Mouse (Mus musculus) E14TG2a.4 (cell line): ENCODE results near the gene Il21r.

Experiments
- H3K27me3 ChIP-seq: 2 replicates; pipeline ENCODE4 v1.6.1; 2014; ENCODE audit warnings: low read length, control low read depth; ENCODE audit not compliant: insufficient read depth
- H3K36me3 ChIP-seq: 2 replicates; pipeline ENCODE4 v1.6.1; 2014; ENCODE audit warnings: low read length, control low read depth; ENCODE audit not compliant: insufficient read depth
- H3K4me1 ChIP-seq: replicated peaks from 2 replicates; pipeline ENCODE4 v1.6.1; 2014; ENCODE audit warnings: low read depth, low read length, control low read depth
- H3K4me3 ChIP-seq: replicated peaks from 2 replicates; pipeline ENCODE4 v1.5.1; 2014; ENCODE audit warnings: mild to moderate bottlenecking, low read length
- H3K9me3 ChIP-seq: 2 replicates; pipeline ENCODE4 v1.6.1; 2014; ENCODE audit warnings: low read length, control low read depth
- CTCF ChIP-seq: conservative IDR thresholded peaks from 2 replicates; pipeline ENCODE4 v1.5.1; 2014; ENCODE audit warnings: low read length
- NANOG ChIP-seq: IDR thresholded peaks from 2 replicates; pipeline ENCODE4 v1.6.1; 2014; ENCODE audit warnings: borderline replicate concordance, low read length, mixed read lengths
- POU5F1 ChIP-seq: IDR thresholded peaks from 2 replicates; pipeline ENCODE4 v1.6.1; 2014; ENCODE audit warnings: low read length, borderline replicate concordance

Gene Il21r

GRCm38 (mm10) chr7:125568888-125569287, 34.3 kb upstream of the Il21r start:
- TF ChIP-seq CTCF (no peak), NANOG (no peak), POU5F1 (no peak)
- Histone ChIP-seq H3K4me3 (no peak overlapping the region), H3K36me3 (no peaks in the 10 kb centered on the region), H3K27me3 (peaks cover 15% of the 10 kb centered on the region; the same call in 1 of the 2 replicates), H3K9me3 (no peaks in the 10 kb centered on the region), H3K4me1 (no peaks in the 10 kb centered on the region)

GRCm38 (mm10) chr7:125571891-125572290, 31.3 kb upstream of the Il21r start:
- H3K36me3 ChIP-seq: no peaks in the 10 kb centered on the region
- H3K4me1 ChIP-seq: no peaks in the 10 kb centered on the region
- H3K9me3 ChIP-seq: no peaks in the 10 kb centered on the region
- H3K27me3 ChIP-seq: peaks cover 22% of the 10 kb centered on the region; the same call in 1 of the 2 replicates
- H3K4me3 ChIP-seq: no peak overlapping the region
- TF ChIP-seq POU5F1 (no peak), NANOG (no peak), CTCF (no peak)

- no peaks in the 10 kb centered on the region for H3K9me3 ChIP-seq
- H3K4me3 ChIP-seq: no peak overlapping the region
- H3K27me3 ChIP-seq: peaks cover 22% of the 10 kb centered on the region; the same call in 1 of the 2 replicates
- no peaks in the 10 kb centered on the region for H3K36me3 ChIP-seq
- H3K4me1 ChIP-seq: no peaks in the 10 kb centered on the region
- TF ChIP-seq NANOG: no peak
- TF ChIP-seq POU5F1: no peak
- TF ChIP-seq CTCF: no peak
Measured at GRCm38 (mm10) chr7:125572737-125573136, 30.5 kb upstream of the Il21r start.

DNA sequence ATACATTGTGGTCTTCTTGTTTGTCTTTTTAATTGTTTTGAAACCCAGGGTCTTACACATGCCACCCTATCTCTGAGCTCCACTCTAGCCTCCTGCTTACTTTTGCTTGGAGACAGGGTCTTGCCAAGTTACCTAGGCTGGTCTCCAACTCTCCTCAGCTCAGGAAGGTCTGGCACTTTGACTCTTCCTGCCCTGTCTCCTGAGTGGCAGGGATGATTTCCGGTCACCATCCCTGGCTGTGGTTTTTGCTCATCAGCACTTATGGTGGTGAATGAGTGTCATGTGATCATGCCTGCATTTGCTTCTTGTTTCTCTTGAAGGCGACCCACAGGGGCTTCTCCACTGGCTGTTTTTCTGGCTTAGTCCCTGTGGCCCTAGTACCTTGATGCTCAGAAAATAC, 29.4 kb upstream of the Il21r start:
- no peak for TF ChIP-seq NANOG
- TF ChIP-seq CTCF: no peak
- TF ChIP-seq POU5F1: no peak
- Histone ChIP-seq H3K4me3 (no peak overlapping the region), H3K4me1 (no peaks in the 10 kb centered on the region), H3K27me3 (peaks cover 25% of the 10 kb centered on the region; the same call in 1 of the 2 replicates), H3K36me3 (no peaks in the 10 kb centered on the region), H3K9me3 (no peaks in the 10 kb centered on the region)

GRCm38 (mm10) chr7:125574832-125575231, 28.4 kb upstream of the Il21r start:
- TF ChIP-seq POU5F1 (no peak), CTCF (no peak), NANOG (no peak)
- Histone ChIP-seq H3K27me3 (peaks cover 29% of the 10 kb centered on the region; the same call in 1 of the 2 replicates), H3K4me3 (no peak overlapping the region), H3K36me3 (no peaks in the 10 kb centered on the region), H3K9me3 (no peaks in the 10 kb centered on the region), H3K4me1 (no peaks in the 10 kb centered on the region)

DNA sequence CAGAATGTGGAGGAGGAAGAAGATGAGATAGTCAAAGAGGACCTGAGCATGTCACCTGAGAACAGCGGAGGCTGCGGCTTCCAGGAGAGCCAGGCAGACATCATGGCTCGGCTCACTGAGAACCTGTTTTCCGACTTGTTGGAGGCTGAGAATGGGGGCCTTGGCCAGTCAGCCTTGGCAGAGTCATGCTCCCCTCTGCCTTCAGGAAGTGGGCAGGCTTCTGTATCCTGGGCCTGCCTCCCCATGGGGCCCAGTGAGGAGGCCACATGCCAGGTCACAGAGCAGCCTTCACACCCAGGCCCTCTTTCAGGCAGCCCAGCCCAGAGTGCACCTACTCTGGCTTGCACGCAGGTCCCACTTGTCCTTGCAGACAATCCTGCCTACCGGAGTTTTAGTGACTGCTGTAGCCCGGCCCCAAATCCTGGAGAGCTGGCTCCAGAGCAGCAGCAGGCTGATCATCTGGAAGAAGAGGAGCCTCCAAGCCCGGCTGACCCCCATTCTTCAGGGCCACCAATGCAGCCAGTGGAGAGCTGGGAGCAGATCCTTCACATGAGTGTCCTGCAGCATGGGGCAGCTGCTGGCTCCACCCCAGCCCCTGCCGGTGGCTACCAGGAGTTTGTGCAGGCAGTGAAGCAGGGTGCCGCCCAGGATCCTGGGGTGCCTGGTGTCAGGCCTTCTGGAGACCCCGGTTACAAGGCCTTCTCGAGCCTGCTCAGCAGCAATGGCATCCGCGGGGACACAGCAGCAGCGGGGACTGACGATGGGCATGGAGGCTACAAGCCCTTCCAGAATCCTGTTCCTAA, 27.3 kb upstream of the Il21r start:
- Histone ChIP-seq H3K27me3 (peaks cover 31% of the 10 kb centered on the region; the same call in 1 of the 2 replicates), H3K36me3 (no peaks in the 10 kb centered on the region), H3K4me1 (no peaks in the 10 kb centered on the region), H3K4me3 (no peak overlapping the region), H3K9me3 (no peaks in the 10 kb centered on the region)
- TF ChIP-seq POU5F1: no peak
- no peak for TF ChIP-seq NANOG
- TF ChIP-seq CTCF: no peak

DNA sequence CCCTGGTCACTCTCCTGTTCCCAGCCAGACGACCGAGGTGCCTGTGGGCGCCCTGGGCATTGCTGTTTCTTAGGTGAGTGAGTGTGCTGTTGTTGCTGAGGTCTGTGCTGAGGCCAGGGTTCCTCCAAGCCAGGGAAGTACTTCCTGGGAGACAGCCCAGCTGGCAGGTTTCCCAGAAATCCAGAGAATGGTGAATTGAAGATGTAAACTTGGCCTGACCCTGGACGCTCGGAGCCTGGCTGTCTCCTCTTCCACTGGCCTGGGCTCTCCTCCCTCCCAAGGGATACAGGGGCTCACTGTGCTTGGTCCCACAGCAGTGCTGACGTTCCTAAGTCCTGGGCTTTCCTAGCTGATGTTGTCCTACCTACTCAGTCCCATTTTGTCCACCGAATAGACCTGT, 26.2 kb upstream of the Il21r start:
- Histone ChIP-seq H3K36me3 (no peaks in the 10 kb centered on the region), H3K9me3 (no peaks in the 10 kb centered on the region), H3K27me3 (peaks cover 31% of the 10 kb centered on the region; the same call in 1 of the 2 replicates), H3K4me1 (no peaks in the 10 kb centered on the region), H3K4me3 (no peak overlapping the region)
- TF ChIP-seq CTCF: no peak
- TF ChIP-seq NANOG: no peak
- no peak for TF ChIP-seq POU5F1

GRCm38 (mm10) chr7:125577486-125578088, 25.6 kb upstream of the Il21r start:
- TF ChIP-seq NANOG (no peak), POU5F1 (no peak), CTCF (no peak)
- Histone ChIP-seq H3K27me3 (peaks cover 28% of the 10 kb centered on the region; the same call in 1 of the 2 replicates), H3K4me3 (no peak overlapping the region)

More at GRCm38 (mm10) chr7:125577486-125578088, 25.6 kb upstream of the Il21r start:
- Histone ChIP-seq H3K4me1 (no peaks in the 10 kb centered on the region), H3K36me3 (no peaks in the 10 kb centered on the region), H3K9me3 (no peaks in the 10 kb centered on the region)
